Mouse (Mus musculus) forebrain, embryonic 12.5 days (tissue): ENCODE measurements around the gene Nrbf2. TPM values are rescaled to one million over a fixed set of nuclear protein-coding genes. Genes with fewer than 3 reads are reported as not detected.

Experiments
- ATAC-seq: fragments of 200-750 bp; cut with Nextera tagmentation; 2 replicates; pipeline ENCODE4 v1.8.0; 2017; ENCODE audit warnings: moderate TSS enrichment; ENCODE audit not compliant: low FRiP score
- H3K27ac ChIP-seq: fragments of 300-500 bp; sonication (generic); 2 replicates; pipeline ENCODE4 v1.5.1; 2016; ENCODE audit warnings: mild to moderate bottlenecking
- H3K27me3 ChIP-seq: fragments of 300-500 bp; sonication (generic); 2 replicates; pipeline ENCODE4 v1.6.1; 2016; ENCODE audit warnings: mild to moderate bottlenecking
- H3K36me3 ChIP-seq: fragments of 300-500 bp; sonication (generic); replicated peaks from 2 replicates; pipeline ENCODE4 v1.6.1; 2016; ENCODE audit warnings: mild to moderate bottlenecking
- H3K4me1 ChIP-seq: fragments of 300-500 bp; sonication (generic); 2 replicates; pipeline ENCODE4 v1.6.1; 2016
- H3K4me2 ChIP-seq: fragments of 300-500 bp; sonication (generic); 2 replicates; pipeline ENCODE4 v1.6.1; 2016; ENCODE audit warnings: mild to moderate bottlenecking, moderate library complexity
- H3K4me3 ChIP-seq: fragments of 300-500 bp; sonication (generic); replicated peaks from 2 replicates; pipeline ENCODE4 v1.5.1; 2016; ENCODE audit warnings: mild to moderate bottlenecking
- H3K9ac ChIP-seq: fragments of 300-500 bp; sonication (generic); 2 replicates; pipeline ENCODE4 v1.6.1; 2016; ENCODE audit warnings: mild to moderate bottlenecking
- H3K9me3 ChIP-seq: fragments of 300-500 bp; sonication (generic); 2 replicates; pipeline ENCODE4 v1.6.1; 2016
- WGBS: fragments of 180-500 bp; shearing (Covaris S2); methylation state at CpG from one replicate; pipeline ENCODE4 v1.1.7; 2016; 5-methylcytosine and 5-hydroxymethylcytosine counted together
- polyA plus RNA-seq: library from polyadenylated mRNA; unstranded; fragments of >200 nt; fragmentation: Nextera tagmentation; extraction: Ambion mirVana; gene quantifications from 2 replicates; pipeline ENCODE4 v1.2.1, GENCODE M21; 2016

The Nrbf2 gene
- polyA plus RNA-seq, 1 experiment from 2014 or later = 41.3 TPM

GRCm38 (mm10) chr10:67287877-67288276 lies 2.8 kb upstream of the Nrbf2 start:
- Histone ChIP-seq H3K4me1 (peaks cover 19% of the 10 kb centered on the region), H3K4me3 (no peak overlapping the region), H3K9ac (no peak overlapping the region), H3K27me3 (no peaks in the 10 kb centered on the region), H3K4me2 (no peak overlapping the region), H3K36me3 (no peaks in the 10 kb centered on the region), H3K9me3 (no peaks in the 10 kb centered on the region), H3K27ac (no peak overlapping the region)
- ATAC-seq = no peak
- WGBS = 89% methylated on average over 3 of the region's 3 CpGs

- no peaks in the 10 kb centered on the region for H3K27me3 ChIP-seq
- under 1% methylated on average over 34 of the region's 41 CpGs for WGBS
- peak overlapping the region; percentile 92 for H3K9ac ChIP-seq
- H3K36me3 ChIP-seq = no peaks in the 10 kb centered on the region
- peak overlapping the region; percentile 91 for H3K4me3 ChIP-seq
- ATAC-seq = peak; percentile 71
- peak overlapping the region; percentile 92 for H3K4me2 ChIP-seq
- H3K27ac ChIP-seq = peak overlapping the region; percentile 44
- H3K9me3 ChIP-seq = no peaks in the 10 kb centered on the region
- peaks cover 29% of the 10 kb centered on the region for H3K4me1 ChIP-seq
Observed at GRCm38 (mm10) chr10:67284761-67285175, 337 bp downstream of the Nrbf2 start.

- Histone ChIP-seq H3K27me3 (no peaks in the 10 kb centered on the region), H3K9me3 (no peaks in the 10 kb centered on the region), H3K27ac (no peak overlapping the region)
Observed at GRCm38 (mm10) chr10:67284311-67284710, 794 bp downstream of the Nrbf2 start.

GRCm38 (mm10) chr10:67283516-67283915 lies 1.6 kb downstream of the Nrbf2 start:
- 88% methylated on average over 9 of the region's 9 CpGs for WGBS
- Histone ChIP-seq H3K9ac (no peak overlapping the region), H3K27ac (no peak overlapping the region), H3K9me3 (no peaks in the 10 kb centered on the region), H3K36me3 (no peaks in the 10 kb centered on the region), H3K4me1 (peaks cover 29% of the 10 kb centered on the region), H3K4me3 (0 out of 2 replicates have a peak overlapping the region, but pooled peaks have one; percentile 91), H3K27me3 (no peaks in the 10 kb centered on the region), H3K4me2 (peak overlapping the region; percentile 92)
- no peak for ATAC-seq

More at GRCm38 (mm10) chr10:67284311-67284710, 794 bp downstream of the Nrbf2 start:
- Histone ChIP-seq H3K4me2 (peak overlapping the region; percentile 92), H3K4me3 (peak overlapping the region; percentile 91), H3K9ac (peak overlapping the region; percentile 92), H3K4me1 (peaks cover 29% of the 10 kb centered on the region), H3K36me3 (no peaks in the 10 kb centered on the region)
- no peak for ATAC-seq
- 6% methylated on average over 10 of the region's 10 CpGs for WGBS

GRCm38 (mm10) chr10:67282531-67282930 lies 2.6 kb downstream of the Nrbf2 start:
- WGBS = 85% methylated on average over 2 of the region's 2 CpGs
- no peaks in the 10 kb centered on the region for H3K9me3 ChIP-seq
- H3K4me2 ChIP-seq = no peak overlapping the region
- no peak for ATAC-seq
- H3K27ac ChIP-seq = no peak overlapping the region
- H3K27me3 ChIP-seq = no peaks in the 10 kb centered on the region
- peaks cover 29% of the 10 kb centered on the region for H3K4me1 ChIP-seq
- no peaks in the 10 kb centered on the region for H3K36me3 ChIP-seq
- H3K4me3 ChIP-seq = no peak overlapping the region
- no peak overlapping the region for H3K9ac ChIP-seq

GRCm38 (mm10) chr10:67281852-67282251 lies 3.3 kb downstream of the Nrbf2 start:
- Histone ChIP-seq H3K27ac (no peak overlapping the region), H3K27me3 (no peaks in the 10 kb centered on the region), H3K4me2 (no peak overlapping the region), H3K9me3 (no peaks in the 10 kb centered on the region), H3K9ac (no peak overlapping the region), H3K4me1 (peaks cover 29% of the 10 kb centered on the region), H3K4me3 (no peak overlapping the region), H3K36me3 (no peaks in the 10 kb centered on the region)
- no peak for ATAC-seq
- WGBS = 85% methylated on average over 8 of the region's 8 CpGs

GRCm38 (mm10) chr10:67275916-67276315 lies 9.2 kb downstream of the Nrbf2 start:
- no peaks in the 10 kb centered on the region for H3K4me1 ChIP-seq
- no peak overlapping the region for H3K4me2 ChIP-seq
- H3K9me3 ChIP-seq = no peaks in the 10 kb centered on the region
- H3K4me3 ChIP-seq = no peak overlapping the region
- no peak overlapping the region for H3K27ac ChIP-seq
- peaks cover 26% of the 10 kb centered on the region; the same call in 1 of the 2 replicates for H3K36me3 ChIP-seq
- ATAC-seq = no peak
- H3K9ac ChIP-seq = no peak overlapping the region
- no peaks in the 10 kb centered on the region for H3K27me3 ChIP-seq

- no peak for ATAC-seq
- H3K4me3 ChIP-seq = no peak overlapping the region
- no peaks in the 10 kb centered on the region for H3K4me1 ChIP-seq
- 58% methylated on average over 1 of the region's 1 CpGs for WGBS
- no peak overlapping the region for H3K4me2 ChIP-seq
- no peak overlapping the region for H3K9ac ChIP-seq
- peaks cover 5% of the 10 kb centered on the region for H3K9me3 ChIP-seq
- H3K27ac ChIP-seq = no peak overlapping the region
- H3K36me3 ChIP-seq = peaks cover 30% of the 10 kb centered on the region
- no peaks in the 10 kb centered on the region for H3K27me3 ChIP-seq
Observed at GRCm38 (mm10) chr10:67264852-67265251, 20.3 kb downstream of the Nrbf2 start.

- no peak for ATAC-seq
- Histone ChIP-seq H3K9ac (no peak overlapping the region), H3K36me3 (peaks cover 57% of the 10 kb centered on the region), H3K4me1 (no peaks in the 10 kb centered on the region), H3K9me3 (no peaks in the 10 kb centered on the region), H3K4me3 (no peak overlapping the region), H3K27me3 (no peaks in the 10 kb centered on the region), H3K4me2 (no peak overlapping the region), H3K27ac (no peak overlapping the region)
- WGBS = 89% methylated on average over 1 of the region's 1 CpGs
Observed at GRCm38 (mm10) chr10:67253115-67253514, 32.0 kb downstream of the Nrbf2 start.

GRCm38 (mm10) chr10:67252353-67252752 lies 32.8 kb downstream of the Nrbf2 start:
- no peaks in the 10 kb centered on the region for H3K27me3 ChIP-seq
- H3K4me1 ChIP-seq = no peaks in the 10 kb centered on the region
- H3K4me2 ChIP-seq = no peak overlapping the region
- no peaks in the 10 kb centered on the region for H3K9me3 ChIP-seq
- no peak overlapping the region for H3K27ac ChIP-seq
- no peak overlapping the region for H3K9ac ChIP-seq
- peaks cover 59% of the 10 kb centered on the region for H3K36me3 ChIP-seq
- ATAC-seq = no peak
- 89% methylated on average over 5 of the region's 5 CpGs for WGBS
- H3K4me3 ChIP-seq = no peak overlapping the region

- WGBS = 97% methylated on average over 6 of the region's 6 CpGs
- no peak for ATAC-seq
- H3K4me3 ChIP-seq = no peak overlapping the region
- H3K4me1 ChIP-seq = no peaks in the 10 kb centered on the region
- no peaks in the 10 kb centered on the region for H3K27me3 ChIP-seq
- no peak overlapping the region for H3K27ac ChIP-seq
- no peak overlapping the region for H3K9ac ChIP-seq
- no peaks in the 10 kb centered on the region for H3K9me3 ChIP-seq
- peaks cover 62% of the 10 kb centered on the region for H3K36me3 ChIP-seq
- no peak overlapping the region for H3K4me2 ChIP-seq
Observed at GRCm38 (mm10) chr10:67250846-67251245, 34.3 kb downstream of the Nrbf2 start.

- H3K4me1 ChIP-seq = no peaks in the 10 kb centered on the region
- no peaks in the 10 kb centered on the region for H3K27me3 ChIP-seq
- H3K9me3 ChIP-seq = no peaks in the 10 kb centered on the region
- no peak overlapping the region for H3K9ac ChIP-seq
- no peak overlapping the region for H3K4me3 ChIP-seq
- 91% methylated on average over 2 of the region's 2 CpGs for WGBS
- H3K36me3 ChIP-seq = peaks cover 67% of the 10 kb centered on the region
- H3K4me2 ChIP-seq = no peak overlapping the region
- ATAC-seq = no peak
- H3K27ac ChIP-seq = no peak overlapping the region
Observed at GRCm38 (mm10) chr10:67249486-67249885, 35.6 kb downstream of the Nrbf2 start.

- Histone ChIP-seq H3K36me3 (peaks cover 64% of the 10 kb centered on the region), H3K4me2 (no peak overlapping the region), H3K9ac (no peak overlapping the region), H3K4me3 (no peak overlapping the region), H3K9me3 (no peaks in the 10 kb centered on the region), H3K4me1 (no peaks in the 10 kb centered on the region), H3K27ac (no peak overlapping the region), H3K27me3 (no peaks in the 10 kb centered on the region)
- WGBS = 91% methylated on average over 4 of the region's 4 CpGs
- ATAC-seq = no peak
Observed at GRCm38 (mm10) chr10:67247145-67247544, 38.0 kb downstream of the Nrbf2 start.
